Mouse (Mus musculus): ENCODE measurements around the gene Gm10577. TPM values are rescaled to one million over a fixed set of nuclear protein-coding genes. Genes with fewer than 3 reads are reported as not detected.

Gene Gm10577
- not detected for total RNA-seq (2021)
- long read RNA-seq, experiment 1 = 0 reads
- long read RNA-seq, experiment 2 = 0 reads

GRCm38 (mm10) chr4:101020596-101020995, at the start of gene Gm10577:
Gene Gm10577, minus strand, starts transcription at chr4:101020696.
- no peak for DNase-seq (ENCODE audit: low spot score in 2 of 2)

DNA sequence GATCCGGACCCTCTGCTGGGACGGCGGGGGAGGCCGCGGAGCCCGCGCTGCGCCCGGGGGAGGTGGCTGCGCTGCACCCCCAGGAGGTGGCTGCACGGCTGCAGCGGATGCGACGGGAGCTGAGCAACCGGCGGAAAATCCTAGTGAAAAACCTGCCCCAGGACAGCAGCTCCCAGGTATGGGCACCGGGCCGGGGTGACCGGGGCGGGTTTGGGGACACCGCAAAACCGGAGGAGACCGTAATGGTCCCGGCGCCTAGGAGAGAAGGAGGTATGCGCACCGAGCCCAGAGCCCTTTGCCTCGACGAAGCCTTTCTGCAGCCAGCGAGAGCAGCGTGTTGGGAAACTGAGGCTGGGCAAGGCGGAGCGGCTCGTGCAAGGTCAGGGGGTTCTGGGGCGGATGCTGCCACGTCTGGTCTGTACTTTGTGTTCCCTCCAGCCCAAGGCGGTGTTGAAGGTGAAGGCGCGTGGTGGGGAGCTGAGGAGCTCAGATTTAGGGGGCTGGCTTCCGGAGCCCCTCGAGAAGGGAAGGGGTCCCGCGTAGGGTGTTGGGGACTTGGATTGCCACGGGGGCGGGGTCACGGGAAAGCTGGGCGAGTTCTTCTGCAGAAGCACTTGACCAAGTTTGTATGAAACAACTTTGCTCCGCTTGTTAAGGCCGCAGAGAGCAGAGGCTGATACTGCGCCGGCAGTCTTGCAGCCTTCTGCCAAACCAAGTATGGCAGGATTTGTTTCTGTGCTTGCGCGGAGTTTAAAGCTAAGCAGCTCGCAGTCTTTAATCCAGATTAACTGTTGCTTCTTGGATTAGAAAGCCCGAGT, 48.9 kb upstream of the Gm10577 start:
- DNase-seq (ENCODE audit: low spot score in 2 of 2) = peak; percentile 17 to 23

DNA sequence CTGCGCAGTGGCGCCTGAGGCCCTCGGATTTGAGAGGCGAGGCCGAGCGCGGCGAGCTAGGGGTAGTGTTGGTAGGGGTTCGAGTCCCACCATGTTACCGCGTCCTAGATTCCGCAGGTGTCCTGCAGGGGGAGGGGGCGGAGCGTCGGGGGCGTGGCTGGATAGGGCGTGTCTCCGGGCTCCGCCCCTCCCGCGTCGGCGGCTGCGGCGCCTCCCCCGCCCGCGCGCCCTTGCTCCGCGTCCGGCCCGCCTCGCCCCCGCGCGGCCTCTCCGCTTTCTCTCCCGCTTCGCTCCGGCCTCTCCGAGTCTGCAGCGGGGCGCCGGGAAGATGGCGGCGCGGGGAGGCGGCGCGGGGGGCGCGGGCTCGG, 48.3 kb upstream of the Gm10577 start, which contains the start of gene Raver2:
TSS of gene Raver2 (plus strand) at position 198 of the 368 bp plus-strand sequence.
- DNase-seq (ENCODE audit: low spot score in 2 of 2) = peak; percentile 58

DNA sequence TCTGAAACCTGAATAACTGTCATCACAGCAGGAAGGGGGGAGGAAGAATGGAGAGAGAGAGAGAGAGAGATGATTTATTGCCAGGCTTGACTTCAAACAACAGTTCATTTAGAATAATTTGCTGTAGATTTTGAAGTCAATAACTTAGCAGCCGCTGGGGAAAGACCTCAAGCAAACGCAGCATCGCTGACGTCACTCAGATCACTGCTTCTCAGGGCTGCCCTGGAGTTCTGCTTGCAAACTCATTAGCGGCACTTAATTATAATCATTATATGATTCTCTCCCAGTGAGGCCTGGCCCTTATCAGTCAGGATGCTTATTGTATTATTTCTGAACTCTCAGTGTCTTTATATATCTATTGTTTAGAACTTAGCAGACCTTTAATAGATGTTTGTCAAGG, 45.9 kb upstream of the Gm10577 start:
- no peak for DNase-seq (ENCODE audit: low spot score in 2 of 2)

GRCm38 (mm10) chr4:101062146-101062545, 41.6 kb upstream of the Gm10577 start:
- no peak for DNase-seq (ENCODE audit: low spot score in 2 of 2)

GRCm38 (mm10) chr4:101046576-101046975, 26.1 kb upstream of the Gm10577 start:
- DNase-seq (ENCODE audit: low spot score in 2 of 2) = no peak

- no peak for DNase-seq (ENCODE audit: low spot score in 2 of 2)
Observed at GRCm38 (mm10) chr4:101044149-101044548, 23.7 kb upstream of the Gm10577 start.

GRCm38 (mm10) chr4:101043691-101044090, 23.2 kb upstream of the Gm10577 start:
- no peak for DNase-seq (ENCODE audit: low spot score in 2 of 2)

DNA sequence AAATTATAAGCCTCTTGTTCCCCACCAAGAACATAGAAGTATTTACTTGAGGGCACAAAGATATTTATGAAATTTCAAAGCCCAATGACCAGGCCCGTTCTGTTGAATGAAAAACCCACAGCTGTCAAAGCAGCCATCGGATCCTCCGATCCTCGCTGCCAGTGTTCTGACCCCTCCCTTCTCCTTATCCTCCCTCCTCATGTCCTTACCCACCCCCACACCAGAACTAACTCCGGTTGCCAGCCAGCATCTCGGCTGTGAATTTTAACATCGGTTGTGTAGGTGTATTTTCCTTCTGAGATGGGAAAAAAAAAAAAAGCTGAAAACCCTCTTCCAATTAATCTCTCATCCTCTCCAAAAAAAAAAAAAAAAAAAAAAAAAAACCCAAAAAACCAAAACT, 16.7 kb upstream of the Gm10577 start:
- DNase-seq (ENCODE audit: low spot score in 2 of 2) = no peak

GRCm38 (mm10) chr4:101035131-101035530, 14.6 kb upstream of the Gm10577 start:
- no peak for DNase-seq (ENCODE audit: low spot score in 2 of 2)

DNA sequence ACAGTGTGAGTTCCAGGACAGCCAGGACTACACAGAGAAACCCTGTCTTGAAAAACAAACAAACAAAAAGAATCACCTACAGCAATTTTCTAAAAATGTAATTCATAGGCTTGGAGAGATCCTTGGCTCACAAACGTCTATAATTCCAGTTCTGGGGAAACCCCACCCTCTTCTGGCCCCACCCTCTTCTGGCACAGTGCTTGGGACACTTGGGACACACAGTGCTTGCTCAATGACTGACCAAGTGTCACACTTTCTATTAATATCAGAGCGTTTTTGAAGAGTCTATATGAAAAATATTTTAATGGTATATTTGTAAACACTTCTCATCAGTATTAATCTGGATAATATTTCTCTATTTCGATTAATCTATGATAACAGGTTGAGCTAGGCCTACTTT, 12.6 kb upstream of the Gm10577 start:
- DNase-seq (ENCODE audit: low spot score in 2 of 2) = no peak

- no peak for DNase-seq (ENCODE audit: low spot score in 2 of 2)
Observed at GRCm38 (mm10) chr4:101027852-101028411, 7.4 kb upstream of the Gm10577 start.

DNA sequence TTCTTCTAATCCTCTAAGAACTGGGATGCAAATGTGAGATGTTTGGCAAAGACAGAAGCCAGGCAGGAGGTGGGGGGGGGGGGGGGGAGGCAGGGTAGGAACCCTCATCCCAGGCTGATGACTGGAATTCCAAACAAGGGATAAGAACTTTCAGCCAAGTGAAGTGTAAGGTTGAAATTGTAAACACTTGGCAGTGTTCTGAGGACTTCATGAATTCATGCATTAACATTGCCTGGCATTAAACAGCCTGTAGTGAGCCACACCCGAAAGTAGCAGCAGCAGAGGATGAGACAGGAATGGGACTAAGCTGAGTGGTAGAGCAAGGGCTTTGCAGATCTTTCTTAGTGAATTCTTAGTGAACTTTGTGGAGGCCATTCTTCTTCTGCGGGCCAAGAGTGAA, 6.5 kb upstream of the Gm10577 start:
- DNase-seq (ENCODE audit: low spot score in 2 of 2) = no peak

DNA sequence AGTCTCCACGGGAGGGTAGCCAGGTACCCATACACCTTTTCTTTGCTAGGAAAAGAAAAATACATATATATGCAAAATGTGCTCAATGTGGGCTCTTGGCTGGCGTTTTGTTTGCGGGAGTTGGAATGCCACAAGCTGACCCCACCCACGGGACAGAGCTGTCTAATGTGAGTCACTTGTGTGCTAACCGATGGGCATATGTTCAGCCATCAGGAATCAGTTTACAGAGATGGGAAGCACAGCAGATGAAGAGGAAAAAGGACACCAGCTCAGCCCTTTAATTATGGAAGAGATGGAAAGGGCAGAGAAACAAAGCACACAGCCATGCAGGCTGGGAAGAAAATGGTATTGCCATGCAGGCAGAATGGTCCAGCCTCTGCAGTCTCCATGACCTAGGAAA, 6.1 kb upstream of the Gm10577 start:
- DNase-seq (ENCODE audit: low spot score in 2 of 2) = no peak

GRCm38 (mm10) chr4:101017806-101018205, 2.7 kb downstream of the Gm10577 start:
- DNase-seq (ENCODE audit: low spot score in 2 of 2) = no peak

DNA sequence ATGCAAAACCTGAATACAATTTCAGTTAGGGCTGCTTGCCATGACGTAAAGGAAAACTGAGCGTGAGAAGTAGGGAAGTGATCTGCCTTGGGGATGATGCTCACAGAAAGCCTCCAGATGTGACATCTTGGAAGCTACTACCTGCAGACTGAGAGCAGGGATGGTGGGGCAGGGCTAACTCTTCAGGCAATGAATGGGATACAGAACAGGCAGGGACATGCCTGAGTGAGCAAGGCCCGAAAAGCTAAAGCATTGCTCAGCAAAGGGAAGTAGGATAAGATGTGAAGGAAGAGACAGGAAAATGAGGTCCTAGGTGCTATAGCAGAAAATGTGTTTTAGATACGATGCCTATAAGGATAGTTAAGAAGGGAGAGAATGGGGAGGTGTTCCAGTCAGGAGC, 11.4 kb downstream of the Gm10577 start:
- DNase-seq (ENCODE audit: low spot score in 2 of 2) = no peak

DNA sequence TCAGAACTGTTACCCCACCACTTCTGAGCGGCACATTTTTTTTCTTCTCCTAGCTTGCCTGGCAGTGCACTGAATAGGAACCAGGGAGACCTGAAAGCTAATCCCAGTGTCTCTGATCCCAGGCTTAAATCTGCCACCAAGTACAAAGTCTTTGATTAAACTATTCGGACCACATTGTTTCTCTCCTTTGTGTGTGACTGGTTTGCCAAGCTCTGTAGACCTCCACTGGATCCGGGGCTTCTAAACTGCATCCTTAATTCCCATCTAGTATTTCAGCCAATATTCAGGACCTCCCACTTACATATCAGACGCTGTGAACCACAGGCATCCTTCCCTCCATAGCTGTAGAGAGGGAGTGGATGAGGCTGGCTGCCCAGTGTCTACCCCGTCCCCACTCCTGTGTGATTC, 12.1 kb downstream of the Gm10577 start:
- no peak for DNase-seq (ENCODE audit: low spot score in 2 of 2)

DNA sequence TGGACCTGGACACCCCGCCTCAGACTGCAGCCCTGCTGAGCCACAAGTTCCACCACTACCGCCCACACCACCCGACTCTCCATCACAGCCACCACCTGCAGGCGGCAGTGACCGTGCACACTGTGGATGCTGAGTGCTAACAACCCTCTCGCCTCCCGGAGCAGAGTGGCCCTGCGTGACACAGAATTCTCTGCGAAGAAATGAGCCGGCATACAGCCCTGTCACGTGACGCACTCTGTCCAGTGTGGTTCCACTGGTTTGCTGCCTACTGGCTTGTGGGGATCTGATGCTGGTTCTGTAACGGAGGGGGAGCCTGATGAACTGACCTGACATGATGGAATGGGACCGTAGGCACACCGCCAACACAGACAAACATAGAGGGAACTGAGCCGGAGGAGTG, 17.5 kb downstream of the Gm10577 start:
- DNase-seq (ENCODE audit: low spot score in 2 of 2) = no peak

DNA sequence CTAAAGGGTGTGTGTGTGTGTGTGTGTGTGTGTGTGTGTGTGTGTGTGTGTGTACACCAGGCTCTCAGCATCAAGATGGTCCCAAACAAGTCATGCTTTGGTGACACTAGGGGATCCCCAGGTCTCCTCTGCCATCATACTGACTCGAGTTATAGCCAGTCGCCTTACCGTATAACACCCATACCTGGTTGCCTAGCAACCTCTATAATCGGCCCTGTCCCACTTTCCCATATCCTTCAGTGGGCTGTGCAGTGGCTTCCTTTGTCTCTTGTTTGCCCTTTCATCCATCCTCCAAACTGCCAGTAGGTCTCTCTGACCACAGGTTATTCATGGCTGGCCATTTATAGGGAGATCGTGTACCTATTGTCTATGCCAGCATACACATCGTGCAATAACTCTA, 19.4 kb downstream of the Gm10577 start:
- no peak for DNase-seq (ENCODE audit: low spot score in 2 of 2)

DNA sequence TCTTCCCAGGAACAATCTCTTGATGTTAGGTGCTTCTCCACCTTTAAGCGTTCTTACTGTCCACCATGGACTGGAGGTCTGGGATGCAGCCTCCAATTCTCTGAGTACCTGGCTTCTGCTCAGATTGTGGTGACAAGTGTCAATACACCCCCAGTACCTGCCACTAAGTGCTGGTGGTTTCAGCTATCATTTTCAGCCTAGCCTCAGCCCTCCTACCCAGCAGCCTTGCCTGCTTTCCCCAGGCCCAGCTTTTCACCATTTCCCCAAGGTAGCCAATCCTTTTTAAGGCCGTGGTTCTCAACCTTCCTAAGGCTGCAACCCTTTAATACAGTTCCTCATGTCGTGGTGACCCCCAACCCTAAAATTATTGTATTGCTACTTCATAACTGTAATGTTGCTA, 19.9 kb downstream of the Gm10577 start:
- no peak for DNase-seq (ENCODE audit: low spot score in 2 of 2)

DNA sequence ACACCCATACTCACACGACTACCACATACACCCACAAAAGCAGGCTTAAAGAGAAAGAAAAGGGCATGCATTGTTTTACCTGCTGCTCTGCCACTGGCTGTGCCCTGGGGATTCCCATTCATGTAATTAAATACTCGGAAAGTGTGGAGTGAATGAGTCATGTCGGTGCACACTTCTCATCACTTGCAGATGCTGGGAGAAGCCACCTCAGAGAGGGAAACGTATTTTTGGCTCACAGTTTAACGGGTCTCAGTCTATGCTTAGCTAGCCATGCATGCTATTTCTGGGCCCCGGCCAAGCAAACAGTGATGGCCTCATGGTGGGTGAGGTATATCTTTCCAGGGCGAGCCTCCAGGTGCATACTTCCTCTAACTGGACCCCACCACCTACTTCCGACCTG, 21.6 kb downstream of the Gm10577 start:
- no peak for DNase-seq (ENCODE audit: low spot score in 2 of 2)

GRCm38 (mm10) chr4:100998145-100998544, 22.4 kb downstream of the Gm10577 start:
- peak; percentile 38 to 39 for DNase-seq (ENCODE audit: low spot score in 2 of 2)

Data from adrenal gland, adult 18-20 months (tissue).